Mouse (Mus musculus) liver, postnatal 0 days (tissue): ENCODE results near the gene Ube2t. TPM values are rescaled to one million over a fixed set of nuclear protein-coding genes. Genes with fewer than 3 reads are reported as not detected.
A peak's percentile ranks its signal among the peaks of the same experiment; 100 is the strongest.

Experiments used
- ATAC-seq: fragments of 200-750 bp; cut with Nextera tagmentation; 2 replicates; pipeline ENCODE4 v1.8.0; 2017; ENCODE audit warnings: mild to moderate bottlenecking, moderate library complexity
- DNase-seq: peaks from one replicate; pipeline ENCODE4 v3.0.0-alpha.2; 2016
- H3K27ac ChIP-seq: fragments of 300-500 bp; sonication (generic); 2 replicates; pipeline ENCODE4 v1.5.1; 2014; ENCODE audit warnings: antibody characterized with exemption, moderate library complexity, mild to moderate bottlenecking, low read depth
- H3K27me3 ChIP-seq: fragments of 300-500 bp; sonication (generic); 2 replicates; pipeline ENCODE4 v1.6.1; 2014; ENCODE audit warnings: low read length, control low read depth, mixed read lengths; ENCODE audit not compliant: insufficient read depth
- H3K36me3 ChIP-seq: fragments of 300-500 bp; sonication (generic); replicated peaks from 2 replicates; pipeline ENCODE4 v1.6.1; 2014; ENCODE audit warnings: mild to moderate bottlenecking, control low read depth, low read length, moderate library complexity, mixed read lengths; ENCODE audit not compliant: insufficient read depth
- H3K4me1 ChIP-seq: fragments of 300-500 bp; sonication (generic); 2 replicates; pipeline ENCODE4 v1.6.1; 2014; ENCODE audit warnings: antibody characterized with exemption, mild to moderate bottlenecking, control low read depth; ENCODE audit not compliant: insufficient read depth
- H3K4me2 ChIP-seq: fragments of 300-500 bp; sonication (generic); 2 replicates; pipeline ENCODE4 v1.6.1; 2014; ENCODE audit warnings: low read depth, mild to moderate bottlenecking, low read length, moderate library complexity, mixed read lengths
- H3K4me3 ChIP-seq: fragments of 300-500 bp; sonication (generic); 2 replicates; pipeline ENCODE4 v1.5.1; 2014; ENCODE audit warnings: low read depth, low read length
- H3K9ac ChIP-seq: fragments of 300-500 bp; sonication (generic); replicated peaks from 2 replicates; pipeline ENCODE4 v1.6.1; 2014; ENCODE audit warnings: mild to moderate bottlenecking, moderate library complexity
- H3K9me3 ChIP-seq: fragments of 300-500 bp; sonication (generic); 2 replicates; pipeline ENCODE4 v1.6.1; 2016; ENCODE audit warnings: mild to moderate bottlenecking, control low read depth, low read length, mixed read lengths
- CTCF ChIP-seq: sonication (generic); IDR thresholded peaks from 2 replicates; pipeline ENCODE4 v1.5.1; 2016; ENCODE audit warnings: antibody characterized with exemption, low read depth
- EP300 ChIP-seq: IDR thresholded peaks from 2 replicates; pipeline ENCODE4 v1.6.1; 2016; ENCODE audit warnings: antibody characterized with exemption, low read depth, mild to moderate bottlenecking
- WGBS: fragments of 180-500 bp; shearing (Covaris S2); extraction: QIAGEN DNeasy Blood & Tissue Kit; methylation state at CpG from one replicate; pipeline ENCODE4 v1.1.7; 2014; ENCODE audit not compliant: insufficient replicate concordance; 5-methylcytosine and 5-hydroxymethylcytosine counted together
- polyA plus RNA-seq: library from polyadenylated mRNA; unstranded; fragments of >200 nt; fragmentation: Nextera tagmentation; extraction: Ambion mirVana; gene quantifications from 2 replicates; pipeline ENCODE4 v1.2.1, GENCODE M21; 2015

Gene Ube2t
- polyA plus RNA-seq, 1 experiment from 2014 or later = 17.6 TPM

DNA sequence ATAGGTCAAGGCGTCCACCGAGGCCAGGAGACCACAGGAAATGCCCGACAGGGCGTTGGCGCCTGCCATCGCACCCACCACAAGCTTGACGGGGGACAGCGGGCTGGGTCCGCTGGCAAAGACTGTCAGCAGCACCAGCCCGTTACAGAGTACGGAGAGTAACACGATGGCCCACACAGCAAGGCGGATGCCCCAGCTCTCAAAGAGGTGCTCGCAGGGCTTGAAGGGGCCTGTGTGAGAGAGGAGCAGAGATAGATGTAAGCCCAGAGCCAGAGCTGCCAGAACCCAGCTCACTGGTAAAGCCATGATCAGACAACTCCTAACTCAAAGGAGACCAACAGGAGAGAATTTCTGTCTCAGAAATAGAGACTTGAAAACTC, 25.6 kb downstream of the Ube2t start:
- Histone ChIP-seq H3K9me3 (no peaks in the 10 kb centered on the region), H3K27ac (no peak overlapping the region), H3K4me2 (peak overlapping the region; percentile 64), H3K9ac (peak overlapping the region; percentile 18; the same call in 1 of the 2 replicates), H3K4me1 (peaks cover 5% of the 10 kb centered on the region), H3K4me3 (peak overlapping the region; percentile 33), H3K36me3 (no peaks in the 10 kb centered on the region), H3K27me3 (peaks cover 20% of the 10 kb centered on the region)
- 10% methylated on average over 14 of the region's 14 CpGs for WGBS
- no peak for TF ChIP-seq EP300
- TF ChIP-seq CTCF = no peak
- DNase-seq (no peak), ATAC-seq (no peak)

DNA sequence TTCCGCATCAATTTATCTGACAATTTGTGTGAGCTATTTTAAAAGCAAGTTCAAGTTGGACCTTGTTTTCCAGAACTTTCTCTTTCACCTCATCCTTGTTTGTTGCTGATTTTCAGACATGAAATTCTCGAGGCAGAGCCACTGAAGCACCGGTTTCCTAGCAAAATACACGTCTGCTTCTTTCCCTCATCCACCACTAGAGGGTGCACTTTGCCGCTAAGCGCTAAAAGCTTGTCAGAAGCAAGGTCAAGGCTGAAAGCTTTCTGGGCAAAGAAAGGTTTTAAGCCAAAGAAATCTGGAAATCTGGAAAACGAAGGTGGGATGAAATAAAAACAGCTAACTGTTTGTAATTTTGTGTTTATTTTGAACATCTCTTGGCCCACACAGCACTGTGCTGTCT, 27.0 kb downstream of the Ube2t start:
- H3K4me3 ChIP-seq = no peak overlapping the region
- ATAC-seq = no peak
- no peak for TF ChIP-seq EP300
- peak; percentile 95 for TF ChIP-seq CTCF
- peak; percentile 76 for DNase-seq
- H3K27ac ChIP-seq = no peak overlapping the region
- H3K9me3 ChIP-seq = no peaks in the 10 kb centered on the region
- 8% methylated on average over 7 of the region's 7 CpGs for WGBS
- no peak overlapping the region for H3K4me2 ChIP-seq
- no peak overlapping the region for H3K9ac ChIP-seq
- no peaks in the 10 kb centered on the region for H3K36me3 ChIP-seq
- peaks cover 20% of the 10 kb centered on the region for H3K27me3 ChIP-seq
- H3K4me1 ChIP-seq = peaks cover 5% of the 10 kb centered on the region

- no peak for ATAC-seq
- Histone ChIP-seq H3K9me3 (no peaks in the 10 kb centered on the region), H3K4me2 (no peak overlapping the region), H3K4me3 (no peak overlapping the region), H3K4me1 (peaks cover 5% of the 10 kb centered on the region), H3K27ac (no peak overlapping the region), H3K27me3 (peaks cover 15% of the 10 kb centered on the region), H3K9ac (no peak overlapping the region), H3K36me3 (no peaks in the 10 kb centered on the region)
- TF ChIP-seq CTCF (no peak), EP300 (no peak)
- DNase-seq = no peak
- WGBS = 29% methylated on average over 8 of the region's 8 CpGs
These were observed 29.8 kb downstream of the Ube2t start for GRCm38 (mm10) chr1:134992046-134992645.

- Histone ChIP-seq H3K9me3 (no peaks in the 10 kb centered on the region), H3K27ac (no peak overlapping the region), H3K4me1 (no peaks in the 10 kb centered on the region), H3K9ac (no peak overlapping the region), H3K27me3 (no peaks in the 10 kb centered on the region), H3K4me2 (no peak overlapping the region), H3K4me3 (no peak overlapping the region), H3K36me3 (no peaks in the 10 kb centered on the region)
- no peak for ATAC-seq
- no peak for DNase-seq
- no peak for TF ChIP-seq EP300
- TF ChIP-seq CTCF = no peak
- 76% methylated on average over 3 of the region's 3 CpGs for WGBS
These were observed 32.4 kb downstream of the Ube2t start for GRCm38 (mm10) chr1:134994739-134995138.

- DNase-seq (no peak), ATAC-seq (no peak)
- TF ChIP-seq EP300 (no peak), CTCF (no peak)
- Histone ChIP-seq H3K4me1 (no peaks in the 10 kb centered on the region), H3K4me2 (no peak overlapping the region), H3K27me3 (no peaks in the 10 kb centered on the region), H3K27ac (no peak overlapping the region), H3K9me3 (no peaks in the 10 kb centered on the region), H3K4me3 (no peak overlapping the region), H3K9ac (no peak overlapping the region), H3K36me3 (no peaks in the 10 kb centered on the region)
- 71% methylated on average over 4 of the region's 4 CpGs for WGBS
These were observed 33.1 kb downstream of the Ube2t start for GRCm38 (mm10) chr1:134995437-134995836.

DNA sequence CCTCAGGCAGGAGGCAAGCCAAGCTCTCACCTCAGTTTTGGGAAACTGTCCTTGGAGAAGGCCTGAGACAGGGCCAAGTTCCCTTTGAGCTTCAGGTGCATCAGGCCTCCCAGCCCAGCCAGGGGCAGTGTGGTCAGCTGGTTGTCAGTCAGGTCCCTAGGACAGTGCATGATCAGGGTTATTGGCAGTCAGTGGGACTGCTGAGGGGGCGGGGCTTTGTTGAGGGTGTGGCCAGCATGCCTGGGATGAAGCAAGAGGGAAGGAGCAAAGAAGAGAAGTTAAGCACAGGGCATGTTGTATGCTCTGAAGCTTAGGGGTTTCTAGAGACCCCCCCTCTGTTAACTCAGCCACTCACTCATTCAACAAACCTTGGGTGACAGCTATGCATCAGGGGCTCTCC, 33.6 kb downstream of the Ube2t start:
- H3K9me3 ChIP-seq = no peaks in the 10 kb centered on the region
- peak; percentile 72; the same call in 1 of the 2 replicates for ATAC-seq
- H3K36me3 ChIP-seq = no peaks in the 10 kb centered on the region
- no peak overlapping the region for H3K27ac ChIP-seq
- no peak for TF ChIP-seq EP300
- TF ChIP-seq CTCF = no peak
- DNase-seq = peak; percentile 64
- H3K4me3 ChIP-seq = no peak overlapping the region
- H3K27me3 ChIP-seq = no peaks in the 10 kb centered on the region
- WGBS = 0% methylated on average over 1 of the region's 1 CpGs
- H3K9ac ChIP-seq = no peak overlapping the region
- H3K4me1 ChIP-seq = no peaks in the 10 kb centered on the region
- H3K4me2 ChIP-seq = no peak overlapping the region

GRCm38 (mm10) chr1:134996471-134996870, 34.1 kb downstream of the Ube2t start:
- H3K9ac ChIP-seq = no peak overlapping the region
- ATAC-seq (no peak), DNase-seq (no peak)
- H3K4me2 ChIP-seq = no peak overlapping the region
- no peaks in the 10 kb centered on the region for H3K4me1 ChIP-seq
- no peaks in the 10 kb centered on the region for H3K36me3 ChIP-seq
- H3K27ac ChIP-seq = no peak overlapping the region
- no peak overlapping the region for H3K4me3 ChIP-seq
- H3K9me3 ChIP-seq = no peaks in the 10 kb centered on the region
- H3K27me3 ChIP-seq = no peaks in the 10 kb centered on the region
- 83% methylated on average over 7 of the region's 7 CpGs for WGBS
- TF ChIP-seq CTCF = no peak
- no peak for TF ChIP-seq EP300
